Mouse (Mus musculus) mouse embryonic stem cell (cell line): ENCODE data around the gene Kctd6.

Experiments used
- in situ Hi-C, 2 experiments: fragments of 300-500 bp; cut with MboI; formaldehyde crosslinking; loops; 1 replicate in 1 of 2; 3 replicates in 1 of 2; pipeline ENCODE4 v1.14.3; 2019 to 2020; ENCODE audit warnings: low sequenced_read_pairs in 2 of 2, low pct_unique_long_range_greater_than_20kb in 1 of 2, mixed read lengths in 1 of 2; ENCODE audit not compliant: unreplicated experiment in 1 of 2

The Kctd6 gene

GRCm38 (mm10) chr14:8241816-8242215 lies 27.9 kb downstream of the Kctd6 start:
- in situ Hi-C loops: no loop called here

- in situ Hi-C loops: no loop called here
These were observed 28.5 kb downstream of the Kctd6 start for GRCm38 (mm10) chr14:8242388-8242920.

- in situ Hi-C loops: no loop called here
These were observed 29.4 kb downstream of the Kctd6 start for GRCm38 (mm10) chr14:8243136-8243888.

GRCm38 (mm10) chr14:8244211-8244611 lies 30.3 kb downstream of the Kctd6 start:
- in situ Hi-C loops: no loop called here

GRCm38 (mm10) chr14:8246878-8247277 lies 32.9 kb downstream of the Kctd6 start:
- in situ Hi-C loops: no loop called here

GRCm38 (mm10) chr14:8249206-8249605 lies 35.3 kb downstream of the Kctd6 start:
- in situ Hi-C loops: no loop called here

- in situ Hi-C loops: no loop called here
These were observed 36.4 kb downstream of the Kctd6 start for GRCm38 (mm10) chr14:8250141-8250871.

- in situ Hi-C loops: no loop called here
These were observed 37.5 kb downstream of the Kctd6 start for GRCm38 (mm10) chr14:8251330-8251885.

- in situ Hi-C loops: no loop called here
These were observed 41.3 kb downstream of the Kctd6 start for GRCm38 (mm10) chr14:8255076-8255729.

GRCm38 (mm10) chr14:8256072-8256471 lies 42.1 kb downstream of the Kctd6 start:
- in situ Hi-C loops: no loop called here

GRCm38 (mm10) chr14:8256881-8257280 lies 42.9 kb downstream of the Kctd6 start:
- in situ Hi-C loops: no loop called here

GRCm38 (mm10) chr14:8257521-8258334 lies 43.8 kb downstream of the Kctd6 start:
- in situ Hi-C loops: no loop called here

- in situ Hi-C loops: no loop called here
These were observed 44.3 kb downstream of the Kctd6 start for GRCm38 (mm10) chr14:8258335-8258627.

GRCm38 (mm10) chr14:8258752-8259151 lies 44.8 kb downstream of the Kctd6 start:
- in situ Hi-C loops: no loop called here

GRCm38 (mm10) chr14:8259166-8259565 lies 45.2 kb downstream of the Kctd6 start, which contains the start of gene Acox2:
TSS of gene Acox2 (minus strand) at chr14:8259353.
- in situ Hi-C loops: no loop called here

GRCm38 (mm10) chr14:8260214-8260613 lies 46.3 kb downstream of the Kctd6 start:
- in situ Hi-C loops: no loop called here

- in situ Hi-C loops: no loop called here
These were observed 48.3 kb downstream of the Kctd6 start for GRCm38 (mm10) chr14:8262242-8262641.

- in situ Hi-C loops: no loop called here
These were observed 50.4 kb downstream of the Kctd6 start for GRCm38 (mm10) chr14:8264378-8264777.
